Comparison of ENCODE assay signal across 10 mouse cellular contexts in the genomic region with DNA sequence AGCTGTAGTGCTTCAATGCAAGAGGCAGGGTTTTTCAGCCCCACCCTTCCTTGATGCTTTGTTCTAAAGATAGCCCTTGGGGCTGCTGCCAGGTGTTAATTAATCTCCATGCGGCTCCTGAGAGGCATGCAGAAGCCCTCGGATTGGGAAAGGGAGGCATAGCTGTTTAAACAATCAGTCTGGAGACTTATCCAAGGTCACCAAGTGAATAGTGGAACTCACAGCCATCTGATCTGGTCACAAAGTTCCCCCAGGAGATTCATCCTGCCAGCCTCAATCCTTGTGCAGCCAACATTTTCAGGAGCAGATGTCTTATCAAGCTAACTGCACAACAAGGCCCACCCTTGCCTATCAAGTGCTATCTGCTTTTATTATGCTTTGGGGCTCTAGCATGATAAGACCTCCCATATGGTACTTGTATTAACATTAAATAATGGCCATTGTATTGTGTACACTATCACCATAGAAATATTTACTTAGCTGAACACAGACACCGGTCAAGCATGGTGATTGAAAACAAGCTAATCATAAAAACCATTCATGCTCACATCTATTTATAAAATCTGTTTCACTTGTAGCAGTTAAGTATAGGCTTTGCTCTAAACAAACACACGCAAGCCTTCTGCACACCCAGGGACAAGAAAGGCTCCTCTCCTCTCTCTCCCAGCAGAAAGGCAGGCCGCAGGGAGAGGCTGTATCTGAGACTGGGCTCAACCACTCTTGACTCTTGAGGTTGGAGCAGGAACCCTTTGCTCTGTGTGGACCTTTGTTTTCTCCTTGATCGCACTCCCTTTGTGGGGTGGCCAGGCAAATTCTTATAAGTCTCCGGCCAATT.
DNase-seq lines count a peak whose midpoint lies in the region; ATAC-seq lines count a peak whose summit lies in the region.
"Had no signal": no experiment of that assay in that cellular context is flagged by ENCODE, and none has a peak within 500 bp of the region (broad histone marks: within the 10 kb centered on the region; RNA-seq: fewer than 3 reads in every experiment).

No protein-coding gene starts in this region.

- 68% methylated on average over 7 of the region's 7 CpGs for WGBS in embryonic facial prominence, embryonic 14.5 days
- WGBS in embryonic facial prominence, embryonic 10.5 days: 75% methylated on average over 7 of the region's 7 CpGs
- WGBS in lung, embryonic 16.5 days: 46% methylated on average over 7 of the region's 7 CpGs

- no peak overlapping the region for H3K9ac ChIP-seq in embryonic facial prominence, embryonic 14.5 days (ENCODE audit: low read depth, low read length)
- no peak overlapping the region for H3K9ac ChIP-seq in lung, embryonic 16.5 days (ENCODE audit: low read length)

- no peaks in the 10 kb centered on the region for H3K36me3 ChIP-seq in embryonic facial prominence, embryonic 14.5 days (ENCODE audit: control insufficient read depth, insufficient read depth, low read length)
- H3K36me3 ChIP-seq in embryonic facial prominence, embryonic 10.5 days (replicated peaks): no peaks in the 10 kb centered on the region
- H3K36me3 ChIP-seq in lung, embryonic 16.5 days (ENCODE audit: control insufficient read depth, insufficient read depth, low read length): no peaks in the 10 kb centered on the region

- ATAC-seq in embryonic facial prominence, embryonic 14.5 days (ENCODE audit: low read depth): 0 out of 2 replicates have a peak, but pooled peaks have one; percentile 53
- ATAC-seq in lung, embryonic 16.5 days (ENCODE audit: low read depth): peak; percentile 60
- ATAC-seq: activated CD4-positive, CD25-positive, alpha-beta regulatory T cell, adult 4 months had no signal

- peaks cover 20% of the 10 kb centered on the region for H3K4me1 ChIP-seq in embryonic facial prominence, embryonic 14.5 days (ENCODE audit: control insufficient read depth, insufficient read depth, low read length)
- peaks cover 26% of the 10 kb centered on the region for H3K4me1 ChIP-seq in embryonic facial prominence, embryonic 10.5 days
- H3K4me1 ChIP-seq in lung, embryonic 16.5 days (replicated peaks; ENCODE audit: control insufficient read depth, insufficient read depth, low read length): no peaks in the 10 kb centered on the region

- peak; percentile 55 for DNase-seq in embryonic facial prominence, embryonic 14.5 days (ENCODE audit: low spot score)
- DNase-seq in embryonic facial prominence, embryonic 10.5 days (ENCODE audit: low spot score): no peak
- DNase-seq in adrenal gland, postnatal 36 days: peak; percentile 27 to 41
- peak; percentile 59 to 67 for DNase-seq in heart, postnatal 14 days
- DNase-seq in left cerebral cortex, postnatal 4 days: no peak
- DNase-seq in left cerebral cortex, postnatal 25 days (ENCODE audit: low spot score in 2 of 2): no peak
- DNase-seq in layer of hippocampus, adult 11-12 months (ENCODE audit: low spot score): no peak

- H3K4me3 ChIP-seq in embryonic facial prominence, embryonic 14.5 days (ENCODE audit: low read depth, low read length): no peak overlapping the region
- H3K4me3 ChIP-seq in embryonic facial prominence, embryonic 10.5 days: no peak overlapping the region
- H3K4me3 ChIP-seq in lung, embryonic 16.5 days (ENCODE audit: low read length): no peak overlapping the region

- no peaks in the 10 kb centered on the region for H3K9me3 ChIP-seq in embryonic facial prominence, embryonic 14.5 days (ENCODE audit: control insufficient read depth, low read length)
- H3K9me3 ChIP-seq in embryonic facial prominence, embryonic 10.5 days: no peaks in the 10 kb centered on the region
- no peaks in the 10 kb centered on the region for H3K9me3 ChIP-seq in lung, embryonic 16.5 days (ENCODE audit: control insufficient read depth, low read length)

- H3K27me3 ChIP-seq in embryonic facial prominence, embryonic 14.5 days (replicated peaks; ENCODE audit: control insufficient read depth, insufficient read depth, low read length): no peaks in the 10 kb centered on the region
- peaks cover 32% of the 10 kb centered on the region for H3K27me3 ChIP-seq in embryonic facial prominence, embryonic 10.5 days (replicated peaks; ENCODE audit: low read depth, poor library complexity, severe bottlenecking)
- H3K27me3 ChIP-seq in lung, embryonic 16.5 days (ENCODE audit: control insufficient read depth, insufficient read depth, low read depth, low read length): no peaks in the 10 kb centered on the region

- no peak overlapping the region for H3K4me2 ChIP-seq in embryonic facial prominence, embryonic 14.5 days (ENCODE audit: low read depth, low read length)
- no peak overlapping the region for H3K4me2 ChIP-seq in lung, embryonic 16.5 days (ENCODE audit: low read depth, low read length)

- intact Hi-C loops in heart, postnatal 14 days (cut with DNase I): loop anchor here (2.0 to 10.0 kb wide), 3 partner anchors 27 to 209 kb away; no protein-coding TSS in a partner anchor
- intact Hi-C loops in left cerebral cortex, postnatal 4 days (cut with DNase I): no loop called here
- intact Hi-C loops in left cerebral cortex, postnatal 25 days (cut with DNase I): no loop called here

- H3K27ac ChIP-seq in embryonic facial prominence, embryonic 14.5 days (replicated peaks; ENCODE audit: low read depth, low read length): no peak overlapping the region
- H3K27ac ChIP-seq in embryonic facial prominence, embryonic 10.5 days (replicated peaks): no peak overlapping the region
- peak overlapping the region; percentile 23; the same call in 1 of the 2 replicates for H3K27ac ChIP-seq in lung, embryonic 16.5 days (ENCODE audit: low read length)
- H3K27ac ChIP-seq: macrophage had no signal

Comparison
In these comparisons a context has a peak if more than half of its experiments do, and no peak if none do; other contexts are left out.
1. DNase-seq: peak in embryonic facial prominence, embryonic 14.5 days (single experiment), adrenal gland, postnatal 36 days (2 of 2) and heart, postnatal 14 days (2 of 2); none in embryonic facial prominence, embryonic 10.5 days (single experiment), left cerebral cortex, postnatal 4 days (single experiment), left cerebral cortex, postnatal 25 days (0 of 2) and layer of hippocampus, adult 11-12 months (single experiment).